Mouse (Mus musculus) embryonic facial prominence, embryonic 15.5 days (tissue): ENCODE data around the gene Ccdc146. TPM values are rescaled to one million over a fixed set of nuclear protein-coding genes. Genes with fewer than 3 reads are reported as not detected.

Experiments used
- ATAC-seq: fragments of 200-750 bp; cut with Nextera tagmentation; 2 replicates; pipeline ENCODE4 v1.8.0; 2017; ENCODE audit warnings: low read depth, moderate TSS enrichment; ENCODE audit not compliant: insufficient number of reproducible peaks, low FRiP score, low TSS enrichment
- H3K27ac ChIP-seq: fragments of 300-500 bp; sonication (generic); replicated peaks from 2 replicates; pipeline ENCODE4 v1.5.1; 2015; ENCODE audit warnings: mild to moderate bottlenecking, inconsistent platforms
- H3K27me3 ChIP-seq: fragments of 300-500 bp; sonication (generic); 2 replicates; pipeline ENCODE4 v1.6.1; 2015; ENCODE audit warnings: inconsistent platforms
- H3K36me3 ChIP-seq: fragments of 300-500 bp; sonication (generic); 2 replicates; pipeline ENCODE4 v1.6.1; 2015; ENCODE audit warnings: mild to moderate bottlenecking, inconsistent platforms
- H3K4me1 ChIP-seq: fragments of 300-500 bp; sonication (generic); 2 replicates; pipeline ENCODE4 v1.6.1; 2015; ENCODE audit warnings: inconsistent platforms
- H3K4me2 ChIP-seq: fragments of 300-500 bp; sonication (generic); replicated peaks from 2 replicates; pipeline ENCODE4 v1.6.1; 2015; ENCODE audit warnings: mild to moderate bottlenecking, inconsistent platforms
- H3K4me3 ChIP-seq: fragments of 300-500 bp; sonication (generic); replicated peaks from 2 replicates; pipeline ENCODE4 v1.5.1; 2015; ENCODE audit warnings: mild to moderate bottlenecking, inconsistent platforms
- H3K9ac ChIP-seq: fragments of 300-500 bp; sonication (generic); 2 replicates; pipeline ENCODE4 v1.6.1; 2015; ENCODE audit warnings: inconsistent platforms
- H3K9me3 ChIP-seq: fragments of 300-500 bp; sonication (generic); replicated peaks from 2 replicates; pipeline ENCODE4 v1.6.1; 2016; ENCODE audit warnings: inconsistent platforms
- WGBS: fragments of 180-500 bp; shearing (Covaris S2); methylation state at CpG from one replicate; pipeline ENCODE4 v1.1.7; 2015; 5-methylcytosine and 5-hydroxymethylcytosine counted together
- polyA plus RNA-seq: library from polyadenylated mRNA; unstranded; fragments of >200 nt; fragmentation: Nextera tagmentation; extraction: Ambion mirVana; gene quantifications from 2 replicates; pipeline ENCODE4 v1.2.1, GENCODE M21; 2015

Ccdc146 gene
- polyA plus RNA-seq, 1 experiment from 2014 or later: 7.5 TPM

DNA sequence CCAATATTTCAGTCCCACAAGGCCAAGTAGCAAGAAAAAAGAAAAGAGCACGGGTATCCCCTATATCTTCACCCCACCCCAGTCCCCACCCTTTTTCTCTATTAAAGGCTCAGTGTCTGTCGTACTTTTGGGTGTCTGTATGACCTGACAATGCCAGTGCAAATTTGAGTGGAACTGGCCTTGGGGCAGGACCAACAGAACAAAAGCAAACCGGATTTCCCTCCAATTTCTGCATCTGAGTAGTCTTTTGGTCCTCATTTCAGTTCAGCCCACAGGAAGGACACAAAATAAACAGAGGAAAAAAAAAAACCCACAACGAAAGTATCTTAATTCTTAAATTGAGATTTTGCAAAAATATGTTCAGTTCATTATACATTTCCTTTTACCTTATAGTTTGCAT is 5.9 kb downstream of the Ccdc146 start:
- H3K27me3 ChIP-seq: no peaks in the 10 kb centered on the region
- 49% methylated on average over 4 of the region's 4 CpGs for whole genome bisulfite sequencing
- H3K27ac ChIP-seq: no peak overlapping the region
- H3K9me3 ChIP-seq: no peaks in the 10 kb centered on the region
- no peaks in the 10 kb centered on the region for H3K4me1 ChIP-seq
- ATAC-seq: no peak
- H3K4me3 ChIP-seq: no peak overlapping the region
- no peaks in the 10 kb centered on the region for H3K36me3 ChIP-seq
- no peak overlapping the region for H3K4me2 ChIP-seq
- H3K9ac ChIP-seq: no peak overlapping the region

DNA sequence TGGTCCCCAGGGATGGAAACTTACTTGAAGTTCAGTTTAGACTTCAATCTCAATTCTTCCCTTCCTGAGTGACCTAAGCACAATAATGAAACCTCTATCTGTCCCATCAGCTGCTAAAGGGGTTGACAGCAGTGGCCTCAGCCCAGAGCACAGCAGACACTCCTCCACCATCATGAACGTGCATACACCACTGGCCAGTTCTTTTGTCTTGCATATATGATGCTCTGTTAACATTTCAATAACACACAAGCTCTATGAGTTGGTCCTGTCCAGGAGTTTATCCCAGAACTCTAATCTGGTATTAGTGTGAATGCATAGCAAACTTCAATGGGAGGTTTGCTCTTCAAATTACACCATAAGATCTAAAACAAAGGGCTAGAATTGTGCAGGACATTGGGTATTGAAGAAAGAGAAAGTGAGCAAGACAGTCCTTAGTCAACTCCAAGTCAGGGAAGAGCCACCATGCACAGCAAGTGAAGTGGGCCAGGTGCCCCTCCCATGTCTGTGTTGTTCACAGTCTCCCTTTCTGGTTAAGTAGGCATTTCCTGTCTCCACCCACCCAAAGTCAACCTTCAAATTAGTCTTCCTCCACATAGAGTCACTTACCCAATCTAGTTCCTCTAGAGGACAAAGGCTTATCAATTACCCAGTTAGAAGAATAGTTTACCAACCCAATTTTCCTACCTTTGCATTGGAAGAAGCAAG is 10.2 kb downstream of the Ccdc146 start:
- no peak for ATAC-seq
- 61% methylated on average over 1 of the region's 1 CpGs for WGBS

DNA sequence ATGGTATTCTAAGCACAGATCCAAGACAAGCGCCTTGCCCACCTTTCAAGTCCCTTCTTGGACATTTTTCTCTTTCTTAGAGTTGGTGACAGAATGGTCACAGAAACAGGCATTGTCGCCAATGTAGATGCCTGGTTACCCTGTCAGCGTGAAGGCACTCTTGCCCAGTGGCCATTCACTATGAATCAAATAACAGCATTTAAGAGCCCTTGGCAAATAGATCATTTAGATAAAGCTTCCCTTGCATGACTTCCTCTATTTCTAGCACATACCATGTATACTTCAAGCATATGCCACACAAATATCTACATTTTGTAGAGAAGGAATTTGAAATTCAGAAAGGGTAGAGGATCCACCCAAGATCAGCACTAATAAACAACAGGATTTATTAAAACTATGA is 11.2 kb downstream of the Ccdc146 start:
- H3K9me3 ChIP-seq: no peaks in the 10 kb centered on the region
- H3K27ac ChIP-seq: no peak overlapping the region
- no peaks in the 10 kb centered on the region for H3K36me3 ChIP-seq
- no peaks in the 10 kb centered on the region for H3K27me3 ChIP-seq
- no peak overlapping the region for H3K9ac ChIP-seq
- H3K4me2 ChIP-seq: no peak overlapping the region
- H3K4me1 ChIP-seq: no peaks in the 10 kb centered on the region
- ATAC-seq: no peak
- no peak overlapping the region for H3K4me3 ChIP-seq
- 86% methylated on average over 3 of the region's 3 CpGs for WGBS

More for the DNA sequence above, 10.2 kb downstream of the Ccdc146 start:
- Histone ChIP-seq H3K4me1 (no peaks in the 10 kb centered on the region), H3K36me3 (no peaks in the 10 kb centered on the region), H3K27ac (no peak overlapping the region), H3K4me2 (no peak overlapping the region), H3K4me3 (no peak overlapping the region), H3K27me3 (no peaks in the 10 kb centered on the region), H3K9ac (no peak overlapping the region), H3K9me3 (no peaks in the 10 kb centered on the region)

DNA sequence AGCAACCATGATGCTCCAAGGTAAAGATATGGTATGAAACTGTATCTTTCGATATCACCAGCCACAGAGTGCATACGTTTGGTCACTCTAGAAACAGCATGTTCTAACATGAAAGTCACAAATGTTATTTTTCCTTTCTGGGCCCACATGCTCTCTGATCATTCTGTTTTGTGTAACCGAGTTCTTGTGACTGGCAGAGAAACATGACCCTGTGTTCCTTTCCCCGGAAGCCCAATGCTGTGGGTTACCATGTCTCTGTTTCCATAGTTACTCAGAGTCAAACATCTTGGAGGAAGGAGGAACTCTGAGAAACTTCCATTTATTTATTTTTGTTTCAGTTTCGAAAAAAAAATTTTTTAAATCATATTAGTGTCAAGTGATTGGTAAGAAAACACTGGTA is 12.4 kb downstream of the Ccdc146 start:
- H3K36me3 ChIP-seq: no peaks in the 10 kb centered on the region
- H3K4me3 ChIP-seq: no peak overlapping the region
- no peak overlapping the region for H3K4me2 ChIP-seq
- WGBS: 57% methylated on average over 5 of the region's 5 CpGs
- H3K27ac ChIP-seq: no peak overlapping the region
- no peak for ATAC-seq
- no peak overlapping the region for H3K9ac ChIP-seq
- H3K9me3 ChIP-seq: no peaks in the 10 kb centered on the region
- no peaks in the 10 kb centered on the region for H3K27me3 ChIP-seq
- no peaks in the 10 kb centered on the region for H3K4me1 ChIP-seq

DNA sequence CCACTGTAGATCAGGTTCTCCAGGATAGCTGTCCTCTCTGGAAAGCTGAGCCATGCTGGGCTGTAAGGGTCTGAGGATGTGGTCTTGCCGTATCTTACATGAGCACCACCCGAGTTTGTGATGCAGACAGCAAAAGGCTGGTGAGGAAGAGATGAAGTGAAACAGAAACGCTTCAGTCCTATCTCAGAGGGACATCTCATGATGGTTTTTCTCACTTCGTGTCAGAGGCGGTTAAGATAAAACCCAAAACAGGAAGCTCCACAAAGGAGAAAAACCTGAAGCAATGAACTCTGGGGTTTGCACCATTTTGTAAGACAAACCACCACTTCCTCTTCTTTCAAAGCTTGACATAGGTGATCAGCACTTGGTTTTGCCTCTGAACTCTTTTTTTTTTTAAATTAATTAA is 13.2 kb downstream of the Ccdc146 start:
- Histone ChIP-seq H3K36me3 (no peaks in the 10 kb centered on the region), H3K9ac (no peak overlapping the region), H3K4me3 (no peak overlapping the region), H3K9me3 (no peaks in the 10 kb centered on the region), H3K27ac (no peak overlapping the region), H3K4me1 (no peaks in the 10 kb centered on the region), H3K4me2 (no peak overlapping the region), H3K27me3 (no peaks in the 10 kb centered on the region)
- no peak for ATAC-seq
- 81% methylated on average over 5 of the region's 5 CpGs for WGBS

DNA sequence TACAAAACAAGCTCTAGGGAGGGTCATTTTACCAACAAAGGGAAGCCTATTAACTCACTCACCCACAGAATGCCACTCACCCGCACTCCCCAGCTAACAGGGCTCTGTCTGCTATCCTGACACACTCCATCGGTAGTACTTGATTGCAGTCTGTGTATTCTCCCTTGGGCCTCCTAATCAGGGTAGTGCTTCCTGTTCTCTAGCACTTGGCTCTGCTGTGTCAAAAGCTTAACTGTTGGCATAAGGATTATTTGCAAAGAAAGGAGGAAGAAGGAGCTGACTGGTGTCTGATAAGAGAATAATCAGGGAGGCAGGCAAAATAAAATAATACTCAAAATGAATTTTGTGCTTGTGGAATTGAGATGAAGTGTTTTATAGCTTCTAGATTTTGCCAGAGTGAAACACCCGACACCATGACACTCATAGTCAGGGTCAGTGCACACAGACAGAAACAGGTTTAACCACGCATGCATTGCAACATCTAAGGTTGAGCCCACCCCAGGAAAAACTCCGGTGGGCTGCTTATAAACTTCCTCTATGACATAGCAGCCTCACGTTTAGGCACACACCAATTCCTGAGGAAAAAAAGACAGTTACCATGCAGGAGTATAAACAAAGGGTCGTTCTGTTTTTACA is 29.2 kb downstream of the Ccdc146 start:
- H3K27me3 ChIP-seq: no peaks in the 10 kb centered on the region
- H3K4me3 ChIP-seq: no peak overlapping the region
- H3K4me2 ChIP-seq: no peak overlapping the region
- H3K9me3 ChIP-seq: no peaks in the 10 kb centered on the region
- ATAC-seq: no peak
- H3K4me1 ChIP-seq: no peaks in the 10 kb centered on the region
- no peaks in the 10 kb centered on the region for H3K36me3 ChIP-seq
- WGBS: 44% methylated on average over 7 of the region's 7 CpGs
- H3K27ac ChIP-seq: no peak overlapping the region
- H3K9ac ChIP-seq: no peak overlapping the region

DNA sequence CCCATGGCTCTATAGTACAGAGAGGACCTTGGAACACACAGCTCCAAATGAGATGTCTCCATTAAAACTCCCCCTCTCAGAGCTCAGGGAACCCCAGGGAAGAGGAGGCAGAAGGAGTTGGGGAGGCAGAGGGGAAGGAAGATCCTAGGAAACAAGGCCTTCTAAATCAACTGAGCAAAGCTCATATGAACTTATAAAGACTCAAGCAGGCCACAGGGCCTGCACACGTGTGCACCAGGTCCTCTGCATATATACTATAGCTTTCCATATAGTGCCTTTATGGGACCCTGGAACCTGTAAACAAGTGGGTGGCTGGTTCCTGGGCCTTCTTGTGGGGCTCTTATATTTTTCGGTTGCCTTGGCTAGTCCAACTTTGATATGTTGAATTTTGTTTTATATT is 29.9 kb downstream of the Ccdc146 start:
- Histone ChIP-seq H3K36me3 (no peaks in the 10 kb centered on the region), H3K27me3 (no peaks in the 10 kb centered on the region), H3K27ac (no peak overlapping the region), H3K4me1 (no peaks in the 10 kb centered on the region), H3K9me3 (no peaks in the 10 kb centered on the region), H3K4me3 (no peak overlapping the region), H3K4me2 (no peak overlapping the region), H3K9ac (no peak overlapping the region)
- WGBS: 73% methylated on average over 2 of the region's 2 CpGs
- no peak for ATAC-seq

DNA sequence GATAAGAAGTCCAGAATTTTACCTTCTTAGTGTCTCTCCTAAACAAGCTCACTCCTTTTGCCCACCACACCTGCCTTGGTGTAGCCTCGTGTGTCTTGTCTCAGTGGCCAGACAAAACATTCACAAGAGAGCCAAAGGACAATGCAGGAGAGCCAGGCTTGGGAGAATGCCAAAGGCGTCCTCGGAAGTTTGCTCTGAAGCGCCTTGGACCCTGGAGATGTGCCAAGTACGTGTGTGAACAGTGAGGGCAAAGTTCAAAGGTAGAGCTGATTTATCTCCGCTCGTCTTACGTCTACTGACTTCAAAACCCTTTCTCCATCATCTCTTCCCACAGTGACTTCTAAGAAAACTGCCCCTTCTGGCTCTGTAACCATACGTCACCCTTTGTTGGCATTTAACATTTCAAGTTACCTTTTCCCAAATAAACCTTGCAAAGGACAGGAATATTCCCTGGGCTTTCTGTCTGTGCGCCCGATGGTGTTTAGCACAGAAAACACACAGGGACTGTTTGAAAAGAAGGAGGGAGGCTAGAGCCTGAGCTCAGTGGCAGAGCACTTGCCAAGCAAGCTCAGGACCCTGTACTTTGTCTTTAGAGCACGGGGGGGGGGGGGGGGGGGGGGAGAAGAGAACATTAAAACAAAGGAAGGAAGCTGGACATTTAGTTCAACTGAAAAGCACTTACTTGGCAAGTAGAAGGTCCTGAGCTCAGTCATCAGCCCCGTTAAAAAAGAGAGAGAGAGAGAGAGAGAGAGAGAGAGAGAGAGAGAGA is 32.7 kb downstream of the Ccdc146 start:
- Histone ChIP-seq H3K36me3 (no peaks in the 10 kb centered on the region), H3K27ac (no peak overlapping the region), H3K4me2 (no peak overlapping the region), H3K9ac (no peak overlapping the region), H3K9me3 (no peaks in the 10 kb centered on the region), H3K27me3 (no peaks in the 10 kb centered on the region), H3K4me3 (no peak overlapping the region), H3K4me1 (no peaks in the 10 kb centered on the region)
- WGBS: 53% methylated on average over 12 of the region's 13 CpGs
- no peak for ATAC-seq

DNA sequence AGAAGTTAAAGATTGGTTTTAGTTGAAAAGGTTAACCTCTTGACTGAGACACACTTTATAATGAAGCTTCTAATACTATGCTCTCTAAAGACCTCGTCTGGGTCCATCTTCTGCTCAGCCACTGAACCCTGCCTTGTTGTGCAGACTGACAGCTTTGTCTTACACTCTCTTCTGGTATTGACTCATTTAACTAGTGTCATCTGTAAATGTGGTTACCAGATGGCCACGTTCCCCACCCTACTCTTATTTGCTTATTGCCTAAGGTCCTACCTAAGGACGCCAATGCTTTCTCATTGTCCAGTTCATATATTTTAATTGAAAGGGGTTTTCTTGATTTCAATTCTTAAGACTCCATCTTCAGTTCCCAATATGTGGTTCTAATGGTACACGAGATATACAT is 35.6 kb downstream of the Ccdc146 start:
- Histone ChIP-seq H3K9me3 (no peaks in the 10 kb centered on the region), H3K4me2 (no peak overlapping the region), H3K4me3 (no peak overlapping the region), H3K27ac (no peak overlapping the region), H3K4me1 (0 out of 2 replicates have a peak, but pooled peaks cover under 1% of the 10 kb centered on the region), H3K36me3 (no peaks in the 10 kb centered on the region), H3K9ac (no peak overlapping the region), H3K27me3 (no peaks in the 10 kb centered on the region)
- 67% methylated on average over 4 of the region's 4 CpGs for WGBS
- ATAC-seq: no peak

DNA sequence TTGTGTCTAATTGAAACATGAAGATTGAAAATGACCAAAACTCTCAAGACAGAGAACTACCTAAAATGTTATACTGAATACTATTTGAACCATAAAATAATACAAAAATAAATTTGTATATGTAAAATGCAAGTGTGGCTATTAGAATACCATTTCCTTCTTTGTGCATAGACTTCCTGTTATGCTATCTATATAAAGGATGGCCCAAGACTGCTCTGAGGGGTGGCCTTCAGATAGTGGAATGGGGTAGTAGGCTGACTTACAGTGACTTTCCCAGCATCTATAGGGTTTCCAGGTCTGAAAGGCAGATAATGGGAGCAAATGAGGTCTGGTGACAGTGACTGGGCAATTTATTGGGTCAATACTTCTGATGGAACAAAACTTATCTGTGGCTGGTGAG is 37.1 kb downstream of the Ccdc146 start:
- Histone ChIP-seq H3K9ac (no peak overlapping the region), H3K9me3 (no peaks in the 10 kb centered on the region), H3K4me2 (no peak overlapping the region), H3K27me3 (no peaks in the 10 kb centered on the region), H3K4me3 (no peak overlapping the region), H3K36me3 (no peaks in the 10 kb centered on the region), H3K4me1 (0 out of 2 replicates have a peak, but pooled peaks cover 4% of the 10 kb centered on the region), H3K27ac (no peak overlapping the region)
- no peak for ATAC-seq

DNA sequence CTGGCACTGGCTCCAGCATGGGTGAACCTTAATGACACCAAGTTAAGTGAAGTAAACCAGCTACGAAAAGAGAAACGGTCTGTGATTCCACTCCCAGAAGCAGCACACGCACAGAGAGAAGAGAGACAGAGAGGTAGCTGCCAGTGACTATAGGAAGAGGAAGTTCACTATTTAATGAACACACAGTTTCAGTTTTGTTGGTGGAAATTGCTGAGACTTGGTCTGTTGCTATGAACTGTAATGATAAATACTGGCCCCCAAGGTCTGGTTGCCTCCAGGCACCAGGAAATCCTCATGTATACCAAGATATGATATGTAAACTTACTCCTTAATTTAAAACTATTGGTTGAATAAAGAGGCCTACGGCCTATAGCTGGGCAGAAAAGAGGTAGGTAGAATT is 38.0 kb downstream of the Ccdc146 start:
- Histone ChIP-seq H3K4me3 (no peak overlapping the region), H3K9ac (no peak overlapping the region), H3K4me2 (no peak overlapping the region), H3K9me3 (no peaks in the 10 kb centered on the region), H3K27me3 (no peaks in the 10 kb centered on the region), H3K27ac (no peak overlapping the region), H3K36me3 (no peaks in the 10 kb centered on the region), H3K4me1 (0 out of 2 replicates have a peak, but pooled peaks cover 4% of the 10 kb centered on the region)
- no peak for ATAC-seq
- 85% methylated on average over 4 of the region's 4 CpGs for WGBS
